Mouse (Mus musculus) hindbrain, embryonic 14.5 days (tissue): ENCODE measurements at regions not wholly inside any gene's neighbourhood (a gene's known extent, or its start where the extent isn't known, plus 50 kb on each side); places are given as distances from the start of the nearest gene placed in this dataset.

Experiments used
- ATAC-seq: fragments of 200-750 bp; cut with Nextera tagmentation; 2 replicates; pipeline ENCODE4 v1.8.0; 2017; ENCODE audit warnings: moderate number of reproducible peaks, mild to moderate bottlenecking, moderate TSS enrichment, moderate library complexity; ENCODE audit not compliant: low FRiP score
- DNase-seq: peaks from one replicate; pipeline ENCODE4 v3.0.0-alpha.2; 2015; ENCODE audit warnings: low spot score
- H3K27ac ChIP-seq: fragments of 300-500 bp; sonication (generic); 2 replicates; pipeline ENCODE4 v1.5.1; 2014; ENCODE audit warnings: mild to moderate bottlenecking, moderate library complexity
- H3K27me3 ChIP-seq: fragments of 300-500 bp; sonication (generic); 2 replicates; pipeline ENCODE4 v1.6.1; 2014; ENCODE audit warnings: mild to moderate bottlenecking, low read length, mixed read lengths; ENCODE audit not compliant: control insufficient read depth, insufficient read depth
- H3K36me3 ChIP-seq: fragments of 300-500 bp; sonication (generic); replicated peaks from 2 replicates; pipeline ENCODE4 v1.6.1; 2014; ENCODE audit not compliant: control insufficient read depth, insufficient read depth
- H3K4me1 ChIP-seq: fragments of 300-500 bp; sonication (generic); replicated peaks from 2 replicates; pipeline ENCODE4 v1.6.1; 2014; ENCODE audit warnings: antibody characterized with exemption, low read length, mixed read lengths; ENCODE audit not compliant: control insufficient read depth, insufficient read depth
- H3K4me2 ChIP-seq: fragments of 300-500 bp; sonication (generic); replicated peaks from 2 replicates; pipeline ENCODE4 v1.6.1; 2014; ENCODE audit warnings: mild to moderate bottlenecking, moderate library complexity
- H3K4me3 ChIP-seq: fragments of 300-500 bp; sonication (generic); replicated peaks from 2 replicates; pipeline ENCODE4 v1.5.1; 2014; ENCODE audit warnings: mild to moderate bottlenecking, low read length
- H3K9ac ChIP-seq: fragments of 300-500 bp; sonication (generic); 2 replicates; pipeline ENCODE4 v1.6.1; 2014
- H3K9me3 ChIP-seq: fragments of 300-500 bp; sonication (generic); 2 replicates; pipeline ENCODE4 v1.6.1; 2016; ENCODE audit warnings: low read length; ENCODE audit not compliant: control insufficient read depth
- WGBS: fragments of 180-500 bp; shearing (Covaris S2); extraction: QIAGEN DNeasy Blood & Tissue Kit; methylation state at CpG from one replicate; pipeline ENCODE4 v1.1.7; 2014; 5-methylcytosine and 5-hydroxymethylcytosine counted together

DNA sequence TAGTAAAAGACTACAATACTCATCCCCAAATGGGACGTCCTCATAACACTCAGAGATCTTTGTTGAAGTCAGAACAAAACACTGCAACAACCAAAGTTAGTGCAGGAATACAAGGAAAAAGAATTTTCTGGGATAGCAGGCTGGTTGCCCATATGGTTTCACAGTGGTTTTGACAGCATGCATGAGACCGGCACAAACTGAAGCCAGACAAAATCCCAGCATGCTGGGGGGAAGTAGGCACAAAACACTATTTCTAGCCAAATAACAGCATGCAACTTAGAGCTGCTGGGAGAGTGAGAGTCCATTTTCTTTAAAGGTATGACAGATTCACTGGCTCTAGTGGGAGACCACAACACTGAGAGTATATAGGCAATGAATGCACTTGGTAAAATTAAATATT lies 619.1 kb upstream of the Manea start:
- Histone ChIP-seq H3K4me3 (no peak overlapping the region), H3K9ac (no peak overlapping the region), H3K36me3 (no peaks in the 10 kb centered on the region), H3K9me3 (no peaks in the 10 kb centered on the region), H3K4me2 (no peak overlapping the region), H3K27me3 (no peaks in the 10 kb centered on the region), H3K4me1 (no peaks in the 10 kb centered on the region), H3K27ac (no peak overlapping the region)
- 75% methylated on average over 2 of the region's 2 CpGs for WGBS
- DNase-seq (no peak), ATAC-seq (no peak)

DNA sequence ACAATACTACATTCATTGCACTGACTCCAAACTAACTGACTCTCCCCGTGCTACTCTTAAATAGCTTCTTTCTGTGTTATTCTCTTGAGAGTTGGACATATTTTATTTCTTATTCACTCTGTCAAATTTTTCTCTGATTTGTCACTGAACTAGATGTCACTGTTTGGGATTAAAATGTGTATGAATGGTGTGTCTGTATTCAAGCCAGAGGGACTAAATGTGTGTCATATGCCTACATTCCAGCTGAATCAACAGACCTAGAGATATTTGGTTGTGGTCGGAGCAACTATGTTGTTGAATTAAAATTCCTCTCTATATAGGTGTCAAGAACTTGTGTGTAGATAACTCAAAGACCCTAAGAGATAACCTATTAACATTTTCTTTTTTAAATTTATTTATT lies 618.2 kb upstream of the Manea start:
- WGBS, result 93% methylated on average over 2 of the region's 2 CpGs
- no peak for ATAC-seq

DNA sequence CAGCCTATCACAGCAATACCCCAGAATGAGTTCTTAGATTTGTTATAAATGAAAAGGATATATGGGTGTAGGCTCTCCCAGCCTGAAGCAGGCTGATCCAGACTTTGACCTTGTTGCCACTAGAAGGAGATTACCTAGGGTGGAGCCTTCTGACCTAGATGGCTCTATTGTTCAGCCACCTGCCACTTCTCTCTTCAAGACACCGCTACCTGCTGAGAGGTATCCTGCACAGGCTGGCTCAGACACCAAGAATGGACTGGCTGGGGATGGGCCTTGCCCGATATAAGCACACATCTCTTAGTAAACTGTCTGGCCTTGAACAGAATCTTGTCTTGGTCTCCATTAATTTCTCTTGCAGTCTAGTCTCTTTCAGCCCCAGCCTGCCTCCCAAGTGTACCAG lies 597.9 kb upstream of the Manea start:
- no peak for DNase-seq
- H3K4me3 ChIP-seq, result no peak overlapping the region
- H3K27ac ChIP-seq, result no peak overlapping the region
- no peak for ATAC-seq
- no peaks in the 10 kb centered on the region for H3K36me3 ChIP-seq
- no peak overlapping the region for H3K4me2 ChIP-seq
- H3K9me3 ChIP-seq, result no peaks in the 10 kb centered on the region
- no peak overlapping the region for H3K9ac ChIP-seq
- no peaks in the 10 kb centered on the region for H3K4me1 ChIP-seq
- no peaks in the 10 kb centered on the region for H3K27me3 ChIP-seq
- WGBS, result 91% methylated on average over 2 of the region's 2 CpGs

More for the DNA sequence above, 618.2 kb upstream of the Manea start:
- Histone ChIP-seq H3K9ac (no peak overlapping the region), H3K27me3 (no peaks in the 10 kb centered on the region), H3K36me3 (no peaks in the 10 kb centered on the region), H3K4me1 (no peaks in the 10 kb centered on the region), H3K4me3 (no peak overlapping the region), H3K27ac (no peak overlapping the region), H3K9me3 (no peaks in the 10 kb centered on the region), H3K4me2 (no peak overlapping the region)
- DNase-seq, result no peak

DNA sequence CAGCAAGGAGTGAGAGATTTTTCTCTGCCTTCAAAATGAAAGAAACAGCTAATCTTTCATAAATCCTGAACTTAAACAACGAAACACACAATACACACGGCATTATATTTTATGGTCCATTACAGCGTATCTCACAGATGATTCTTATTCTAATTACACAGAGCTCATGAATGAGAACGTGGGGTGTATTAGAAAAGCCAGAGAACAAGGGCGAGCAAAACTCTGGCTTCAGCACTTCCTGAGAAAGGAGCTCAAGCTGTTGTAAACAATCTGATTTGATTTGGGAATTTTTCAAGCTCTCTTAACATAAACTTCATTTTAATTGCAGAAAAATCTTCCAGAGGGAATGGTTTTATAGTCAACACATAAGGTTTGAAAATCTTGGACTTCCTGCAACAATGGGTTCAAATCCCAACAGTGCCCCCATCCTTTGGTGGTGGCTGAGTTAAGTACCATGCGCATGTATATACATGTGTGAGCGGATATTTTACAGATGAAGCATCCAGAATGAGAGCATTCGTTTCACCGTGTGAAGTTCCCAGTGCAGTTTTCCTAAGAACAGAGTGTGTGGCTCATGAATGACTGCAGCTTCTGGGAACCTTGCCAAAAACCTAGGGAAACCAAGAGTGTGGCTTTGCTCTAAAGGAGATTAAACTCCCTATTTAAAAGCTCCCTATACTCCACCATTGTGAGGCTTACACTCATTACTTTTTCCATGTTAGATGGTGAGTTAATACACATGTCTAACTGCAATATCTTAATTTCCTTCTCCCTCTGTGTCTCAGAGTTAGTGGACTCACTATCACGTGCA lies 587.5 kb upstream of the Manea start:
- WGBS, result 28% methylated on average over 10 of the region's 10 CpGs

DNA sequence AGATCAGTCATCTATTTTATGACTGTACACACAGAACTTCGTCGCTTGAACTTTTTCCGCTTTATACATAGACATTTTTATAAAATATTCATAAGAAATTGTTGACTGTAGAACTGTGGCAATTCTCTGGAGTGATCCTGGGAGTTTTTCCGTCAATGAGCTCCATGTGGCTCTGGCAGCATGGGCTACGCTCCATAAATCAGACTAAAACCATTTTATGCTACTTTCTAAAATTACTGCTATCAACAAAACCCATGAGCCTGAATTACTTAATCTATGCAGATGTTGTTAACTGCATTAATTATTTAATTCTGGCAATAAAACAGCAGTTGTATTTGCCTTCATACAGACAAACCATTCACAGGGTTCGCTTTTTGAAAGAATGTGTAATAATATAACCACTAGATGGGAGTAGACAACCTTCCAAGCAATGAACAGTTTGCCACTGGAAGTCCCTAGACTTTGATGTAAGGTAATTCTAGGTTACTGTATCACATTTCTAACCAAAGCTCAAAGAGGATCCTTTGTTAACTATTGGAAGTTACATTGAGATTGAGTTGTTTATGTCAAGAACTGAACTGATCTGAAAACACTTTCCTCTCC lies 583.3 kb upstream of the Manea start:
- Histone ChIP-seq H3K4me3 (no peak overlapping the region), H3K9ac (no peak overlapping the region), H3K9me3 (no peaks in the 10 kb centered on the region), H3K36me3 (no peaks in the 10 kb centered on the region), H3K27me3 (no peaks in the 10 kb centered on the region), H3K4me2 (peak overlapping the region; percentile 31), H3K4me1 (no peaks in the 10 kb centered on the region), H3K27ac (no peak overlapping the region)
- WGBS, result 50% methylated on average over 6 of the region's 6 CpGs
- DNase-seq (peak; percentile 79), ATAC-seq (peak; percentile 76)

More for the DNA sequence above, 587.5 kb upstream of the Manea start:
- Histone ChIP-seq H3K4me1 (no peaks in the 10 kb centered on the region), H3K4me2 (no peak overlapping the region), H3K27ac (peak overlapping the region; percentile 2; the same call in 1 of the 2 replicates), H3K4me3 (no peak overlapping the region), H3K27me3 (no peaks in the 10 kb centered on the region), H3K36me3 (no peaks in the 10 kb centered on the region), H3K9ac (no peak overlapping the region), H3K9me3 (no peaks in the 10 kb centered on the region)
- ATAC-seq, result peak; percentile 89
- DNase-seq, result peak; percentile 81

DNA sequence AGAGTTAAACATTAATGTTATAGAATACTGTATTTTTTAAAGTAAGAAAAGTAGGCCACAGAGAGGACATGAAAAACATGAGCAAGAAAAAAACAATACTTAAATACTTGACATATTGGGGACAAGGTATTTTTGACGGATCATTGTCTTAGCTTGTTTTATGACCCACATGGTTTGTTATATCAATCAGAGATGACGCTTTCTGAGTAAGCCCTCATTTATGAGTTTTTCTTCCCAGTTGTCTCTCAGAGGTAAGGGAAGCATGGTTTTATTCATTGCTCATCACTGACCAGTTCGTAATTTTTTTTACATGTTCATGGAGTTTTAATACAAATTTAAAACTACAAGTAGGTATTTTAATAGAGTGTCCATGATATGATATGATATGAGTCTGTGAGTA lies 579.4 kb upstream of the Manea start:
- no peaks in the 10 kb centered on the region for H3K4me1 ChIP-seq
- no peaks in the 10 kb centered on the region for H3K27me3 ChIP-seq
- no peak overlapping the region for H3K4me2 ChIP-seq
- no peak overlapping the region for H3K27ac ChIP-seq
- no peak overlapping the region for H3K9ac ChIP-seq
- no peaks in the 10 kb centered on the region for H3K9me3 ChIP-seq
- no peaks in the 10 kb centered on the region for H3K36me3 ChIP-seq
- no peak overlapping the region for H3K4me3 ChIP-seq
- no peak for DNase-seq
- no peak for ATAC-seq
- WGBS, result 79% methylated on average over 3 of the region's 3 CpGs

DNA sequence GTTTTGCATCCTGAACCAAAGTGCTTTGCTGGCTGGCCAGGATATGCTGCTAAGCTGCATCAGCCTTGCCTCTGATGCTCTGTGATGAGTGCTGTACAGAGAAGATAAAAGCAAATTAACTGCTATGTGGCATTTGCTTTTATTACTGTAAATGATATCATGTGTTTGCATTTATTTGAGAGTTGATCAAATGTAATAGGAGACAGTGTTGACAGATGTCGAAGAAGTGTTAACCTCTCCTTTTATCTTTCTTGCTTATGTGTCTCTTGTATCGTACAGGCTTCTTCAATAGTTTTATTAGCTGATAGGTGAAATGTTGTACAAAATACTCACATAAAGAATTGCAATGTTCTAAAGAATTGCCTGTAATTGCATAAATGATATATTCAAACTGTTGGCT lies 541.8 kb upstream of the Manea start:
- Histone ChIP-seq H3K4me1 (no peaks in the 10 kb centered on the region), H3K27me3 (no peaks in the 10 kb centered on the region), H3K4me3 (no peak overlapping the region), H3K4me2 (no peak overlapping the region), H3K9ac (no peak overlapping the region), H3K36me3 (no peaks in the 10 kb centered on the region), H3K27ac (no peak overlapping the region), H3K9me3 (no peaks in the 10 kb centered on the region)
- no peak for DNase-seq
- WGBS, result 83% methylated on average over 2 of the region's 2 CpGs
- ATAC-seq, result no peak

DNA sequence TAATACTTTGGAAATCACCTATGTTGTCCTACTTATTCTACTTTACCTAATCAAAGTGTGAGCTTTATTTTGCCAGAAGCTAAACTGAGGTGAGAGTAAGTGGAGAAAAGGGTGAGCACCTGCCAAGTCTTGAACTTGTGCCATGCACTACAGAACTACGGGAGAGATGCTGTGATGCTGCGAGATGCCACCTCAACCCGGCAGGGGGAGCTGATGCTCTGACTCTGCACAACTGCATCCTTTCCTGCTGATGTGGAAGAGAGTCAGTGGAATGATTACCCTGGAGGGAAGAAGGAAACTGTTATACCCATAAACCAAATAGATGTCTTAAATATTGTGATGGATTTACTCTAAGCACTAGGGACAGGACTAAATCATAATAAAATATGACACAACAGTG lies 532.3 kb upstream of the Manea start:
- 39% methylated on average over 3 of the region's 3 CpGs for WGBS
- DNase-seq, result no peak
- no peak for ATAC-seq
- H3K9ac ChIP-seq, result no peak overlapping the region
- H3K27ac ChIP-seq, result no peak overlapping the region
- no peaks in the 10 kb centered on the region for H3K9me3 ChIP-seq
- no peaks in the 10 kb centered on the region for H3K27me3 ChIP-seq
- no peak overlapping the region for H3K4me3 ChIP-seq
- H3K4me2 ChIP-seq, result no peak overlapping the region
- H3K4me1 ChIP-seq, result no peaks in the 10 kb centered on the region
- H3K36me3 ChIP-seq, result no peaks in the 10 kb centered on the region

DNA sequence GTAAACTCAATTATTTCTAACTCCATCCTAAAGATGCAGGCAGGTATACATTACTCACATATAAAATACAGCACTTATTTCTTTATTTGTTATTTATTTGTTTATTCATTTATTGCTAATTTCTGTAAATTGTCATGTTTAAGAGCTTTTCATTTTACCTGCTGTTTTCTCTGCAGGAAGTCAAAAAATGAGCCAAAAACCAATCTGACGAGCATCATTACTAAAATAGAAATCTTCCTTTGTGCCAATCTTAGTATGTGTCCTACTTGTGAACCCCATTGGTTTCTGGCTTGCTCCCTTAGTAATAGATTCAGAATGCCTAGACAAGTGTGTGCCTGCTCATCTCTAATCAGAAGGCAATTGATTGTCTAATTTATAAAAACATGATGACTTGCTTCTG lies 495.1 kb upstream of the Manea start:
- no peaks in the 10 kb centered on the region for H3K4me1 ChIP-seq
- H3K36me3 ChIP-seq, result no peaks in the 10 kb centered on the region
- H3K27me3 ChIP-seq, result no peaks in the 10 kb centered on the region
- H3K9me3 ChIP-seq, result no peaks in the 10 kb centered on the region
- 77% methylated on average over 1 of the region's 1 CpGs for WGBS
- no peak overlapping the region for H3K4me3 ChIP-seq
- no peak overlapping the region for H3K9ac ChIP-seq
- no peak overlapping the region for H3K27ac ChIP-seq
- ATAC-seq (no peak), DNase-seq (no peak)
- no peak overlapping the region for H3K4me2 ChIP-seq
